Mouse (Mus musculus) adrenal gland, postnatal 36 days (tissue): ENCODE results near the gene Tubb2a. TPM values are rescaled to one million over a fixed set of nuclear protein-coding genes. Genes with fewer than 3 reads are reported as not detected.

Experiments
- DNase-seq, 2 experiments: peaks; one replicate each; pipeline ENCODE4 v3.0.0; 2021; ENCODE audit warnings: mixed read lengths in 1 of 2
- long read RNA-seq, 2 experiments: library from polyadenylated mRNA; stranded (forward); transcript quantifications; one replicate each; pipeline ENCODE4 v2.0.0; 2021; ENCODE audit warnings: borderline sequencing depth in 2 of 2
- total RNA-seq, 2 experiments: library from RNA; stranded (reverse); gene quantifications; 2 replicates each; pipeline ENCODE4 v1.2.3; 2021

Tubb2a gene
- 10 to 100 TPM; 24.6 to 42.9 TPM for total RNA-seq
- long read RNA-seq, experiment 1, transcript Tubb2a-201 (4 exons, 1,610 nt) = major isoform, 110 of 122 reads
- long read RNA-seq, experiment 1, partial matches to known transcripts = 1 of 122 reads
- long read RNA-seq, experiment 1, other reads (novel, unspliced or antisense) = 11 of 122 reads
- long read RNA-seq, experiment 2, transcript Tubb2a-201 (4 exons, 1,610 nt) = major isoform, 33 of 33 reads
- long read RNA-seq, experiment 2, partial matches to known transcripts = 0 of 33 reads
- long read RNA-seq, experiment 2, other reads (novel, unspliced or antisense) = 0 of 33 reads

DNA sequence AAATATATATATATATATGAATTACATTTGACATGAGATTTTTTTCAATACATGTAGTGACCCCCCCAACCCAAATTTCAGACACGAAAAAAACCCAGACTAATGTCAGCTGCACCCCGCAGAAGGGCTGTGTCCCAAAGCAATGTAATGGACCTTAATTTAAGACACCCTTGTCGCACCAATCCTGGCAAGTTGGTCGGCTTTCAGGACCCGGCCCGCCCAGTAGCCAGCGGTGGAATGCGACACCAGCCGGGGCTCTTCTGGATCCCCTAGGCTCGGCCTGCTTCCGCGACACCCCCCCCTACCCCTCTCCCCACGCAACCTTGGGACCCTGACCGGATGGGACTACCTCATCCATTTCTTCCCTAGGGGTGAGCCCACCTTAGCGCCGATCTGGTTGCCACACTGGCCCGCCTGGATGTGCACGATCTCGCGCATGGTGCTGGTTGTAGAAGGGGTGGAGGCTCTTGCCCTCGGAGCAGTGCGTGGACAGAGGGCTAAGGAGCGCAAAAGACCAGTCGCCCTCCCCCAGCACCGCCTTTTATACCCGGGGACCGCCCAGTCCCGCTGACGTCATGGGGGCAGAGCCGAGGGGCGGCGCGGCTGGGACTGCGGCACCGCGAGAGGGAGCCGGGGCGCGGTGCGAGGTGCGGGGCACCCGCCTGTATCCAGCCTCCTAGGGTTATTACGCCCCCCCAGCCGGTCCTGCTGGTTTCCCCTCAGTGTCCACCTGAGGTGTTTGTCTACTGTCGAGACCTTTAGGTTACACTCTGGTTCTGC is at the start of gene Tubb2a:
Tubb2a (minus strand) TSS at position 516 of the 780 bp plus-strand sequence.
- DNase-seq = peak; percentile 94 to 96

GRCm38 (mm10) chr13:34125711-34126110 is 47.9 kb upstream of the Tubb2a start:
- no peak for DNase-seq

- no peak for DNase-seq
These were observed 42.7 kb upstream of the Tubb2a start for GRCm38 (mm10) chr13:34120536-34120935.

DNA sequence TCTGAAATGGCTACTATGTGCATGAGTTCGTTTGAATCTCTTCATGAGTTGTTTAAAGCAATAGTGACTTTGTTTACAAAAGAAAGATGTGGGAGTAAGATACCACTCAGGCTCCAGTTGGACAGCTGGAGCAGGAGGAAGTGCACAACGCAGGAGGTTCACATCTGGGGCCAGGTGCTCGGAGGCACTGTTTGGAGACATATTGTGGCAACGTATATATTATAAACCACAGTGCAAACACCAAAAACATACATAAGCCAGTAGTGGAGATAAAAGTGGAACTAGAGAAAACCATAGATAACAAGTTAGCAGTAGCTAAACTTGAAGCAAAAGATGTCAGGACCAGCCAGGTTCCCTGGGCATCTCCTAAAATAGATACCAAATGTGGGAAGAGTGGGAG is 41.6 kb upstream of the Tubb2a start:
- DNase-seq = no peak

DNA sequence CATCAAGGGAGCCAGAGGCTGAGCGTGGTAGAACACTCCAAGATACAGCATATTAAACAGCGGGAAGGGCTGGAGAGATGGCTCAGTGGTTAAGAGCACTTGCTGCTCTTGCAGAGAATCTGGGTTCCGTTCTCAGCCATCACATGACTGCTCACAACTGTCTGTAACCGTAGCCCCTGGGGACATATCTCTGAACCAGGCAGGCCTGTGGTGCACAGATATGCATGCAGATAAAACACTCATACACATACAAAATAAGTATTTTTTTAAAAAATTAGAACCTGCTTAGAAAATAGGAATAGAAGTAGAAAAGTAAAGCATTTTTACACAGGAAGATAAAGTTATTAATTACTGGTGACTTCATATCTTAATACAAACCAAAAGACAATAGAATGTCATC is 41.0 kb upstream of the Tubb2a start:
- DNase-seq = no peak

DNA sequence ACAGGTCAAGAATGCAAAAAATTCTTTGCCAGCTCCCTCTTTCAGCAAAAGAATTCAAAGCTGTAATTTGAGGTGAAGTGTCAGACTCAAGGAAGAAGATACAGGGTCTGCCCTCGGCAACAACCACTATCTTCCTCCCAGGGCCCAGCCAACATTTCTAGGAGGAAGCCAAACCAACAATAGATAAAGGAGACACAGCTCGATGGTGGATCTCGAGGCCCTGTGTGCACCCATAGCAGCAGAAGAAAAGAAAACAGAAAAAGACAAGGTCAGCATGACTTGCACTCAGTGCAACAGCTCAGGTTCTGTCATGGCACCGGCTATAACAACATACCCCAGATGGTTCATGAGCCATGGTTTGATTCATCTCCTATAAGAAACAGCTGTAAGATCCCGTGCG is 38.7 kb upstream of the Tubb2a start:
- DNase-seq = no peak

GRCm38 (mm10) chr13:34114654-34115053 is 36.8 kb upstream of the Tubb2a start:
- DNase-seq = no peak

- DNase-seq = no peak
These were observed 35.3 kb upstream of the Tubb2a start for GRCm38 (mm10) chr13:34113086-34113485.

- DNase-seq = peak; percentile 63 to 71
These were observed 34.7 kb upstream of the Tubb2a start for GRCm38 (mm10) chr13:34112369-34113081.

GRCm38 (mm10) chr13:34111878-34112277 is 34.1 kb upstream of the Tubb2a start:
- no peak for DNase-seq

GRCm38 (mm10) chr13:34111019-34111418 is 33.2 kb upstream of the Tubb2a start:
- no peak for DNase-seq

- peak in 1 of 2 experiments; percentile 17 for DNase-seq
These were observed 31.9 kb upstream of the Tubb2a start for GRCm38 (mm10) chr13:34109677-34110058.

DNA sequence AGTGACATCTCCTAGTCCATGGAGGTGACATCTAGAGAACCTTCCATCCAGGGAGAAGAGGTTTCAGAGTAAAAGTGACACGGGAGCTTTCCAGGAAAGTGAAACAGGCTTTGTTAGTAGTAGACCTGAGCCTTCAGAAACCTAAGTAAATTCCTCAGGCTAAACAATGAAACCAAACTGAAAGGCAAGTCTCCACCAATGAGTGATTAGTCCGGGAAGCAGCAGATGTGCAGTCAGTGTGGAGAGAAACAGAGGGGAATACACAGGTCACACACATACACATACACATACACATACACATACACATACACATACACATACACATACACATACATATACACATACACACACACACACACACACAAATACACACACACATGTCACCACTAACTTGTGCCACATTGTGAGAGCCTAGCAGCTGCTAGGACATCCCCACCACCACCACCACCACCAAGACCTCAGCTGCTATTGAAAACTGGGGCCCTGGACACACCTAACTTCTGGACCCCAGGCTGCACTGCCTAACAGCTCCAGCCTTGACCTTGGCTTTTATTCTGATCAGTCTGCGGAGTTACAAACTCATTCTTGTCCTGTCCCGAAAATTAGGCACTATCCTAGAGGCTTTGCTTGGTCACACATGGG is 31.3 kb upstream of the Tubb2a start:
- no peak for DNase-seq

DNA sequence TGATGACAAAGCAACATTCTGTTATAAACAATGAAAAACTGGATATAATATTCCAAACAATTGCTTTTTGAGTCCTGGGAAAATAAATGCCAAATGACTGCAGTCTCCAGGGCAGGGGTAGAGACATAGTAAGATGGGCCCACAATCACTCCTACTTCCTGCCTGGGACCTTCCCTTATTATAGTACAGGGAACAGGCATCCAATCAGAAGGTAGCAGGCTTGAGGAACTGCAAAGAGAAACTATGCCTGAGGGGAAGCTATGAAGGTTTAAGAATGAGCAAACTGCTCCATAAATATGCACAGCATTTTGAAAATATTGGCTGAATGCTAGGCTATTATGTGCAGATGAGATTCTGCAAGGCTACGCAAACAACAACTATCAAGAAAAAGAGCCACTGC is 29.2 kb upstream of the Tubb2a start:
- no peak for DNase-seq

DNA sequence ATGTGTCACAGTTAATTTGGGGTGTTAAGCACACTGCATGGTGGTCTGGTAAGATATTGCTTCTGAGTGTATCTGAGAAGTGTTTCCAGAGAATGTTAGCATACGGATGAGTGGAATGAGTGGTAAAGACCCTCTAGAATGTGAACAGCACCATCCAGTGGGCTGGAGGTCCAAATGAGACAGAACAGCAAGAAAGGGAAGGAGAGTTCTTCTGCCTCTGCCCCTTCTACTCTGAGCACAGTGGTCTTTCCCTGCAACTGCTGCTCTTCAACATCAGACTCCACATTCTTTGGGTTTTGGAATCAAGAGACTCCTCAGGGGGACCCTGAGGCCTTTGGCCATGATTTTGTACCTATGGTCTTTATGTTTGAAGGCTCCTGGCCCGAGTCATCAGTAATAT is 28.4 kb upstream of the Tubb2a start:
- DNase-seq = no peak

GRCm38 (mm10) chr13:34105364-34105763 is 27.6 kb upstream of the Tubb2a start:
- no peak for DNase-seq

DNA sequence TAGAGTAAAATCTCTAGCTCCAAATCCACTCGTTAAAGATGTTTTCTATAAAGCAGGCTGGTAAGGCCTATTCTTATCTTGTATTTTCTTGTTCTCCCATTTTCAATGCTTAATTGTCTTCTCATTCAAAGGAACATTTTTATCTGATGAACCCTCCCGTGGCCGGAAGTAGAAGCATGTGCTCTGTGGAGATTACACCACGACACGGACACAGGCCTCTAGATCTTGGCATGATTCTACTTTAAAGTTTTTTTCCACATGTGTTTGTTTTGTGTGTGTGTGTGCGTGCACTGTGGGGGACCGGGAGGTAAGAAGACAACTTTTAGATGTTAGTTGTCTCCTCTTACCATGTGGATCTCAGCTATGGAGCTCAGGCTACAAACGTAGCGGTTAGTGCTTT is 24.1 kb upstream of the Tubb2a start:
- no peak for DNase-seq

- no peak for DNase-seq
These were observed 23.4 kb upstream of the Tubb2a start for GRCm38 (mm10) chr13:34101247-34101646.

GRCm38 (mm10) chr13:34100733-34101132 is 22.9 kb upstream of the Tubb2a start:
- DNase-seq = no peak

DNA sequence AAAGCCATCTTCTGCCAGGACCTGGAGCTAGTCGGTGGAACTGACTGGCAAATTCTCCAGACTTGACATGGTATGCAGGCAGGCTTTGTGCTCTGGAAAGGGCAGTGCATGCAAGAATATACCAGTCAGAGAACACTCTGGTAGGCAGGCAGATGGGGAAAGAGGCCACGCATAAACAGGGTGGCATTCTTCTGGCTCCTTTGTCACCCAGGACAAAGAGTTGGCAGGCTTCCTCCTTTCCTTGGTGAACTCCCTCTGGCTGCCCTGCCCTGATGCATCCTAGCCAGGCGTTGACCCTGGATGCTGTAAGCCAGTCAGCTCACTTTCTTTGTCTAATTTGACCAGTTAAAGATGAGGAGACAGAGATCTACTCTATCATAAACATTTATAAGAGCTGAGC is 19.3 kb upstream of the Tubb2a start:
- no peak for DNase-seq

DNA sequence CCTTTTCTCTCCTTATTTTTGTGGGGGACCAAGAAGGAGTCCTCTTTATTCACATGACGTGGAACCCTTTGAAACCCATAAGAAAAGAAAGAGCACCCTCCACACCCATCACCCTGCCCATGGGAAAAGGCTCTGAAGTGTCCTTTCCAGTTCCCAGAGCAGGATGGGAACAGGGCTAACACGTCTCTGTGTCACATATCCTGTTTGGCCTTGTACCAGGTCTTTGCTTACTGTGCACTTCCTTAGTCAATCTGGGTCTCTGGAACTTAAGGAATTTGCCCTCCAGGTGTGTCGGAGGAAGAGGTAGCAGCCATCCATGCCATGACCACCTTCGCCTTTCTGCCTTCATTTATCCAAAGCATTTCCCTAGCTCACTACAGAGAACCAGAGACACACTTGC is 18.6 kb upstream of the Tubb2a start:
- no peak for DNase-seq
